Mouse (Mus musculus) kidney, adult 2 months (tissue): Measurements from ENCODE around the gene Maz.
A peak's percentile ranks its signal among the peaks of the same experiment; 100 is the strongest.

Experiments
- CTCF ChIP-seq: fragments of 200-500 bp; conservative IDR thresholded peaks from 2 replicates; pipeline ENCODE4 v1.5.1; 2011; ENCODE audit warnings: low read depth, mild to moderate bottlenecking, control low read depth, low read length, moderate library complexity, mixed read lengths; ENCODE audit not compliant: insufficient read depth, insufficient read length
- POLR2A ChIP-seq: fragments of 200-500 bp; IDR thresholded peaks from one replicate; pipeline ENCODE4 v1.6.1; 2011; ENCODE audit warnings: low read depth, low read length, control low read depth

GRCm38 (mm10) chr7:127016971-127017949, 9.6 kb downstream of the Maz start, which contains the start of gene Pagr1a:
- TF ChIP-seq POLR2A (peak; percentile 58), CTCF (peak; percentile 71)
